Mouse (Mus musculus) CH12.LX (cell line): ENCODE data around the gene Zscan10.
A peak's percentile ranks its signal among the peaks of the same experiment; 100 is the strongest.

ENCODE experiments used
- CHD2 ChIP-seq: IDR thresholded peaks from 2 replicates; pipeline ENCODE4 v1.6.1; 2011; ENCODE audit warnings: low read length, improper control_type of control experiment
- CTCF ChIP-seq, 2 experiments: IDR thresholded peaks in 1 of 2; conservative IDR thresholded peaks in 1 of 2; 2 replicates each; pipeline ENCODE4 v1.5.1; 2011 to 2012; ENCODE audit warnings: low read depth in 2 of 2, low read length in 2 of 2, improper control_type of control experiment in 1 of 2, inconsistent platforms in 1 of 2, mild to moderate bottlenecking in 1 of 2, moderate library complexity in 1 of 2
- E2F4 ChIP-seq: IDR thresholded peaks from 2 replicates; pipeline ENCODE4 v1.6.1; 2011; ENCODE audit warnings: low read depth, low read length, improper control_type of control experiment; ENCODE audit not compliant: insufficient replicate concordance
- EP300 ChIP-seq: IDR thresholded peaks from 2 replicates; pipeline ENCODE4 v1.6.1; 2011; ENCODE audit warnings: low read length, improper control_type of control experiment
- MEF2A ChIP-seq: IDR thresholded peaks from 2 replicates; pipeline ENCODE4 v1.6.1; 2014; ENCODE audit warnings: low read depth, mild to moderate bottlenecking, inconsistent platforms, low read length, improper control_type of control experiment, borderline replicate concordance
- MYC ChIP-seq: IDR thresholded peaks from 2 replicates; pipeline ENCODE4 v1.6.1; 2011; ENCODE audit warnings: low read depth, mild to moderate bottlenecking, improper control_type of control experiment, low read length
- POLR2A ChIP-seq: IDR thresholded peaks from 2 replicates; pipeline ENCODE4 v1.6.1; 2011; ENCODE audit warnings: low read depth, mild to moderate bottlenecking, improper control_type of control experiment, low read length
- POLR2AphosphoS2 ChIP-seq: IDR thresholded peaks from 2 replicates; pipeline ENCODE4 v1.6.1; 2011; ENCODE audit warnings: low read depth, low read length, improper control_type of control experiment
- RAD21 ChIP-seq: IDR thresholded peaks from 2 replicates; pipeline ENCODE4 v1.6.1; 2011; ENCODE audit warnings: low read depth, mild to moderate bottlenecking, low read length, improper control_type of control experiment, moderate library complexity
- SIN3A ChIP-seq: IDR thresholded peaks from 2 replicates; pipeline ENCODE4 v1.6.1; 2012; ENCODE audit warnings: low read length, improper control_type of control experiment, inconsistent platforms
- ZNF384 ChIP-seq: IDR thresholded peaks from 2 replicates; pipeline ENCODE4 v1.6.1; 2012; ENCODE audit warnings: low read depth, low read length, improper control_type of control experiment, inconsistent platforms

GRCm38 (mm10) chr17:23550856-23551255 lies 49.8 kb upstream of the Zscan10 start:
- TF ChIP-seq POLR2AphosphoS2 = no peak
- no peak for TF ChIP-seq E2F4
- no peak for TF ChIP-seq CTCF (conservative IDR thresholded peaks at IDR 0.05 in 1 of 2, IDR thresholded peaks at IDR 0.05 in 1 of 2; ENCODE audit: low read depth in 2 of 2, low read length in 2 of 2)
- TF ChIP-seq ZNF384 = no peak
- no peak for TF ChIP-seq CHD2
- no peak for TF ChIP-seq MEF2A
- peak; percentile 67; the same call in 1 of the 2 replicates for TF ChIP-seq SIN3A
- no peak for TF ChIP-seq RAD21
- TF ChIP-seq POLR2A = no peak
- TF ChIP-seq EP300 = no peak
- no peak for TF ChIP-seq MYC
